In the genomic region with DNA sequence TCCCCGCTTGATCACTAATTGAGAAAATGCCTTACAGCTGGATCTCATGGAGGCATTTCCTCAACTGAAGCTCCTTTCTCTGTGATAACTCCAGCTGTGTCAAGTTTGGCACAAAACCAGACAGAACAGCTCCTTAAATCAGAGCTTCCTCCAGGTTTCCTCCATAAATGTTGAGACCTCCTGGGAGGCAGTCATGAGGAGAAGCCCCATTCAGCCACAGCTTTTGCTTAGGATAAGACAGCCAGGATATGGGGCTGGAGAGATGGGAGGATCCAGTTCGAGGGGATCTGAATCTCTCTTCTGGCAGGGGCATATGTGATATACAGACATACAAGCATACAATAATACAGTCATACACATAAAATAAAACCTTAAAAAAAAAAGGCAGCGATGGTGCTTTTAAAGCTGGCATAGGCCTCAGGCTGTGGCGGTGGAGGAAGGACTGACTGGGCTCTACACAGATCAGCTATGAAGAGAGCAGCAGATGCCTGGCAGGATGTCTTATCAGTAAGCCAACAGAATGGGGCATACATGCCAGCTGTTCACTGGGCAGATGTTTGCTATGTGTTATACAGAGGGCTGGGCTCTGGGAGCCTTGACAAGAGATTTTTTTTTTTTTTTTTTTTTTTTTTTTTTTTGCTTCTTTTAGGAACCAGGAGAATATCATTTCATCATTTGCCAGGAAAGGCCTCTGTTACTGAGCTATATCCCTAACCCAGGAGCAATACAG, we compare ENCODE assay signal across 17 mouse cellular contexts. TPM values are rescaled to one million over a fixed set of nuclear protein-coding genes. Genes with fewer than 3 reads are reported as not detected.
DNase-seq lines count a peak whose midpoint lies in the region; ATAC-seq and TF ChIP-seq lines count a peak whose summit lies in the region.
"Had no signal": no experiment of that assay in that cellular context is flagged by ENCODE, and none has a peak within 500 bp of the region (broad histone marks: within the 10 kb centered on the region; RNA-seq: fewer than 3 reads in every experiment).

No protein-coding gene starts in this region.

- H3K4me2 ChIP-seq in forebrain, embryonic 11.5 days (ENCODE audit: low read depth, low read length, severe bottlenecking) = no peak overlapping the region
- no peak overlapping the region for H3K4me2 ChIP-seq in forebrain, embryonic 13.5 days
- H3K4me2 ChIP-seq in midbrain, embryonic 14.5 days (ENCODE audit: low read length) = no peak overlapping the region
- H3K4me2 ChIP-seq in midbrain, embryonic 15.5 days = no peak overlapping the region
- no peak overlapping the region for H3K4me2 ChIP-seq in limb, embryonic 14.5 days (replicated peaks; ENCODE audit: low read depth, low read length, severe bottlenecking)
- no peak overlapping the region for H3K4me2 ChIP-seq in stomach, embryonic 15.5 days
- H3K4me2 ChIP-seq: embryonic facial prominence, embryonic 12.5 days had no signal

- H3K9ac ChIP-seq in forebrain, embryonic 11.5 days (ENCODE audit: low read length) = no peak overlapping the region
- H3K9ac ChIP-seq in forebrain, embryonic 13.5 days = no peak overlapping the region
- no peak overlapping the region for H3K9ac ChIP-seq in midbrain, embryonic 14.5 days (replicated peaks; ENCODE audit: low read length)
- no peak overlapping the region for H3K9ac ChIP-seq in midbrain, embryonic 15.5 days
- H3K9ac ChIP-seq in limb, embryonic 14.5 days (ENCODE audit: low read depth, low read length, severe bottlenecking) = no peak overlapping the region
- H3K9ac ChIP-seq in stomach, embryonic 15.5 days = no peak overlapping the region
- H3K9ac ChIP-seq: embryonic facial prominence, embryonic 12.5 days had no signal

- no peaks in the 10 kb centered on the region for H3K9me3 ChIP-seq in forebrain, embryonic 11.5 days (ENCODE audit: control insufficient read depth, low read length)
- H3K9me3 ChIP-seq in forebrain, embryonic 13.5 days (replicated peaks) = no peaks in the 10 kb centered on the region
- H3K9me3 ChIP-seq in midbrain, embryonic 14.5 days (ENCODE audit: control insufficient read depth, low read length) = no peaks in the 10 kb centered on the region
- H3K9me3 ChIP-seq in midbrain, embryonic 15.5 days = no peaks in the 10 kb centered on the region
- H3K9me3 ChIP-seq in limb, embryonic 14.5 days (ENCODE audit: control insufficient read depth, low read length) = no peaks in the 10 kb centered on the region
- H3K9me3 ChIP-seq in stomach, embryonic 15.5 days = no peaks in the 10 kb centered on the region
- H3K9me3 ChIP-seq: embryonic facial prominence, embryonic 12.5 days had no signal

- no peaks in the 10 kb centered on the region for H3K36me3 ChIP-seq in forebrain, embryonic 11.5 days (ENCODE audit: control insufficient read depth, insufficient read depth, low read length)
- no peaks in the 10 kb centered on the region for H3K36me3 ChIP-seq in forebrain, embryonic 13.5 days (ENCODE audit: poor library complexity, severe bottlenecking)
- no peaks in the 10 kb centered on the region for H3K36me3 ChIP-seq in midbrain, embryonic 14.5 days (ENCODE audit: control insufficient read depth, insufficient read depth, low read length)
- no peaks in the 10 kb centered on the region for H3K36me3 ChIP-seq in midbrain, embryonic 15.5 days (replicated peaks)
- no peaks in the 10 kb centered on the region for H3K36me3 ChIP-seq in limb, embryonic 14.5 days (ENCODE audit: control insufficient read depth, insufficient read depth, low read length)
- no peaks in the 10 kb centered on the region for H3K36me3 ChIP-seq in stomach, embryonic 15.5 days
- H3K36me3 ChIP-seq in thymus, adult 2 months (ENCODE audit: control insufficient read depth, insufficient read depth, low read length) = no peaks in the 10 kb centered on the region
- H3K36me3 ChIP-seq: embryonic facial prominence, embryonic 12.5 days had no signal

- no peak overlapping the region for H3K27ac ChIP-seq in forebrain, embryonic 11.5 days (ENCODE audit: low read depth, low read length)
- H3K27ac ChIP-seq in forebrain, embryonic 13.5 days = no peak overlapping the region
- no peak overlapping the region for H3K27ac ChIP-seq in midbrain, embryonic 14.5 days (replicated peaks; ENCODE audit: low read depth, low read length)
- no peak overlapping the region for H3K27ac ChIP-seq in midbrain, embryonic 15.5 days
- H3K27ac ChIP-seq in limb, embryonic 14.5 days (replicated peaks; ENCODE audit: low read depth, low read length) = no peak overlapping the region
- no peak overlapping the region for H3K27ac ChIP-seq in stomach, embryonic 15.5 days
- H3K27ac ChIP-seq in thymus, adult 2 months (ENCODE audit: control insufficient read depth, insufficient read depth, low read length) = no peak overlapping the region

- TF ChIP-seq POLR2A in limb, embryonic 14.5 days (IDR thresholded peaks at IDR 0.05; ENCODE audit: borderline replicate concordance, extremely low read depth, insufficient read depth, insufficient read length) = no peak
- TF ChIP-seq POLR2A in thymus, adult 2 months (IDR thresholded peaks at IDR 0.05; ENCODE audit: control insufficient read depth, extremely low read depth, insufficient read depth, low read length, poor library complexity) = no peak

- no peak overlapping the region for H3K4me3 ChIP-seq in forebrain, embryonic 11.5 days (ENCODE audit: low read depth, low read length)
- H3K4me3 ChIP-seq in forebrain, embryonic 13.5 days = no peak overlapping the region
- H3K4me3 ChIP-seq in midbrain, embryonic 14.5 days (replicated peaks; ENCODE audit: low read depth, low read length) = no peak overlapping the region
- no peak overlapping the region for H3K4me3 ChIP-seq in midbrain, embryonic 15.5 days
- H3K4me3 ChIP-seq in limb, embryonic 14.5 days (replicated peaks; ENCODE audit: low read length) = no peak overlapping the region
- H3K4me3 ChIP-seq in stomach, embryonic 15.5 days (replicated peaks) = no peak overlapping the region
- H3K4me3 ChIP-seq in thymus, adult 2 months (ENCODE audit: control insufficient read depth, insufficient read depth, low read length) = no peak overlapping the region
- H3K4me3 ChIP-seq: embryonic facial prominence, embryonic 12.5 days; myocyte had no signal

- DNase-seq in forebrain, embryonic 11.5 days (ENCODE audit: low spot score) = peak; percentile 44
- DNase-seq in midbrain, embryonic 14.5 days = peak; percentile 30
- DNase-seq in limb, embryonic 14.5 days (ENCODE audit: low spot score) = peak; percentile 61
- no peak for DNase-seq in layer of hippocampus, postnatal 36 days
- DNase-seq in thymus, adult 2 months = no peak
- DNase-seq: adrenal gland, postnatal 10 days; cerebellum, adult 18-20 months; kidney, adult 9 months; retina, postnatal 1 day; thymus, postnatal 14 days had no signal

- WGBS in forebrain, embryonic 11.5 days = 75% methylated on average over 4 of the region's 4 CpGs
- WGBS in forebrain, embryonic 13.5 days = 71% methylated on average over 4 of the region's 4 CpGs
- 73% methylated on average over 4 of the region's 4 CpGs for WGBS in midbrain, embryonic 14.5 days
- WGBS in midbrain, embryonic 15.5 days = 74% methylated on average over 4 of the region's 4 CpGs
- 51% methylated on average over 3 of the region's 4 CpGs for WGBS in limb, embryonic 14.5 days
- WGBS in stomach, embryonic 15.5 days = 63% methylated on average over 4 of the region's 4 CpGs
- WGBS in thymus, adult 2 months = 86% methylated on average over 4 of the region's 4 CpGs

- peaks cover 3% of the 10 kb centered on the region; the same call in 1 of the 2 replicates for H3K4me1 ChIP-seq in forebrain, embryonic 11.5 days (replicated peaks; ENCODE audit: control insufficient read depth, insufficient read depth, low read length)
- H3K4me1 ChIP-seq in forebrain, embryonic 13.5 days = peaks cover 21% of the 10 kb centered on the region
- H3K4me1 ChIP-seq in midbrain, embryonic 14.5 days (ENCODE audit: control insufficient read depth, insufficient read depth, low read length) = 0 out of 2 replicates have a peak, but pooled peaks cover 5% of the 10 kb centered on the region
- no peaks in the 10 kb centered on the region; the same call in 1 of the 2 replicates for H3K4me1 ChIP-seq in midbrain, embryonic 15.5 days
- peaks cover 16% of the 10 kb centered on the region for H3K4me1 ChIP-seq in limb, embryonic 14.5 days (ENCODE audit: control insufficient read depth, insufficient read depth, low read length)
- peaks cover 12% of the 10 kb centered on the region for H3K4me1 ChIP-seq in stomach, embryonic 15.5 days
- no peaks in the 10 kb centered on the region for H3K4me1 ChIP-seq in thymus, adult 2 months (replicated peaks; ENCODE audit: control insufficient read depth, insufficient read depth, low read length)
- H3K4me1 ChIP-seq: embryonic facial prominence, embryonic 12.5 days had no signal

- no peak for ATAC-seq in forebrain, embryonic 11.5 days (replicated peaks; ENCODE audit: low FRiP score)
- no peak for ATAC-seq in forebrain, embryonic 13.5 days
- ATAC-seq in midbrain, embryonic 14.5 days (ENCODE audit: low FRiP score, low TSS enrichment) = no peak
- ATAC-seq in midbrain, embryonic 15.5 days (replicated peaks) = no peak
- peak; percentile 53; the same call in 1 of the 2 replicates for ATAC-seq in limb, embryonic 14.5 days (ENCODE audit: low FRiP score, low read depth)
- ATAC-seq in stomach, embryonic 15.5 days (ENCODE audit: insufficient read depth, low FRiP score, low read depth) = peak; percentile 71; the same call in 1 of the 2 replicates
- ATAC-seq: lung, postnatal 0 days had no signal

- H3K27me3 ChIP-seq in forebrain, embryonic 11.5 days (ENCODE audit: control insufficient read depth, insufficient read depth, low read length) = no peaks in the 10 kb centered on the region
- peaks cover 8% of the 10 kb centered on the region; the same call in 1 of the 2 replicates for H3K27me3 ChIP-seq in forebrain, embryonic 13.5 days
- H3K27me3 ChIP-seq in midbrain, embryonic 14.5 days (ENCODE audit: control insufficient read depth, insufficient read depth, low read length) = no peaks in the 10 kb centered on the region
- H3K27me3 ChIP-seq in midbrain, embryonic 15.5 days (replicated peaks) = no peaks in the 10 kb centered on the region
- H3K27me3 ChIP-seq in limb, embryonic 14.5 days (ENCODE audit: control insufficient read depth, insufficient read depth, low read length) = no peaks in the 10 kb centered on the region
- no peaks in the 10 kb centered on the region for H3K27me3 ChIP-seq in stomach, embryonic 15.5 days (replicated peaks)
- H3K27me3 ChIP-seq in thymus, adult 2 months (ENCODE audit: control insufficient read depth, insufficient read depth, low read length) = no peaks in the 10 kb centered on the region
- H3K27me3 ChIP-seq: embryonic facial prominence, embryonic 12.5 days had no signal

- no peak for TF ChIP-seq CTCF in thymus, adult 2 months (IDR thresholded peaks at IDR 0.05; ENCODE audit: borderline replicate concordance, control insufficient read depth, extremely low read depth, insufficient read depth, low read length, poor library complexity)

RNA-seq across cellular contexts. Expression of gene 1700013F07Rik, which starts 25.0 kb away (rescaled TPM):
- polyA plus RNA-seq in forebrain, embryonic 11.5 days (2014; fragmentation: Nextera tagmentation; extraction: Ambion mirVana) = 0.63 and 0.68 TPM in 2 replicates
- 0.92 and 1.1 TPM in 2 replicates for polyA plus RNA-seq in forebrain, embryonic 13.5 days (2015; fragmentation: Nextera tagmentation; extraction: Ambion mirVana)
- polyA plus RNA-seq in midbrain, embryonic 14.5 days (2014; fragmentation: Nextera tagmentation; extraction: Ambion mirVana) = 1.6 and 1.9 TPM in 2 replicates
- polyA plus RNA-seq in midbrain, embryonic 15.5 days (2015; fragmentation: Nextera tagmentation; extraction: Ambion mirVana) = 2.8 and 3.5 TPM in 2 replicates
- polyA plus RNA-seq in limb, embryonic 14.5 days (2012; rRNA removed) = 0.13 and 0.27 TPM in 2 replicates
- 0.30 TPM in 1 of 2 replicates, not detected in the other for polyA plus RNA-seq in limb, embryonic 14.5 days (2014; fragmentation: Nextera tagmentation; extraction: Ambion mirVana)
- 0.41 and 0.46 TPM in 2 replicates for polyA plus RNA-seq in stomach, embryonic 15.5 days (2015; fragmentation: Nextera tagmentation; extraction: Ambion mirVana)
- 1 to 10 TPM; 2.4 to 2.9 TPM for total RNA-seq in layer of hippocampus, postnatal 36 days (2021)
- polyA plus RNA-seq in thymus, adult 2 months (2012; rRNA removed) = 0.16 TPM in 1 of 2 replicates, not detected in the other
- polyA plus RNA-seq: heart, embryonic 14.5 days had no signal

RNA-seq across cellular contexts. Expression of gene 5330417C22Rik, which starts 27.4 kb away (rescaled TPM):
- polyA plus RNA-seq in forebrain, embryonic 11.5 days (2014; fragmentation: Nextera tagmentation; extraction: Ambion mirVana) = 2.2 and 2.8 TPM in 2 replicates
- polyA plus RNA-seq in forebrain, embryonic 13.5 days (2015; fragmentation: Nextera tagmentation; extraction: Ambion mirVana) = 4.3 and 6.4 TPM in 2 replicates
- 18.8 and 21.8 TPM in 2 replicates for polyA plus RNA-seq in midbrain, embryonic 14.5 days (2014; fragmentation: Nextera tagmentation; extraction: Ambion mirVana)
- polyA plus RNA-seq in midbrain, embryonic 15.5 days (2015; fragmentation: Nextera tagmentation; extraction: Ambion mirVana) = 18.9 and 19.4 TPM in 2 replicates
- 0.39 and 0.42 TPM in 2 replicates for polyA plus RNA-seq in limb, embryonic 14.5 days (2012; rRNA removed)
- 0.82 and 0.83 TPM in 2 replicates for polyA plus RNA-seq in limb, embryonic 14.5 days (2014; fragmentation: Nextera tagmentation; extraction: Ambion mirVana)
- 33.7 and 45.1 TPM in 2 replicates for polyA plus RNA-seq in stomach, embryonic 15.5 days (2015; fragmentation: Nextera tagmentation; extraction: Ambion mirVana)
- total RNA-seq in layer of hippocampus, postnatal 36 days (2021) = 10 to 100 TPM; 26.1 to 29.7 TPM
- 1.7 and 1.8 TPM in 2 replicates for polyA plus RNA-seq in thymus, adult 2 months (2012; rRNA removed)

RNA-seq across cellular contexts. Expression of gene Tmem167b, which starts 53.4 kb away (rescaled TPM):
- 49.4 and 53.3 TPM in 2 replicates for polyA plus RNA-seq in forebrain, embryonic 11.5 days (2014; fragmentation: Nextera tagmentation; extraction: Ambion mirVana)
- 59.5 and 61.9 TPM in 2 replicates for polyA plus RNA-seq in forebrain, embryonic 13.5 days (2015; fragmentation: Nextera tagmentation; extraction: Ambion mirVana)
- 45.5 and 63.0 TPM in 2 replicates for polyA plus RNA-seq in midbrain, embryonic 14.5 days (2014; fragmentation: Nextera tagmentation; extraction: Ambion mirVana)
- polyA plus RNA-seq in midbrain, embryonic 15.5 days (2015; fragmentation: Nextera tagmentation; extraction: Ambion mirVana) = 56.1 TPM in 2 replicates
- polyA plus RNA-seq in limb, embryonic 14.5 days (2012; rRNA removed) = 10.8 and 14.8 TPM in 2 replicates
- 43.9 and 48.2 TPM in 2 replicates for polyA plus RNA-seq in limb, embryonic 14.5 days (2014; fragmentation: Nextera tagmentation; extraction: Ambion mirVana)
- polyA plus RNA-seq in stomach, embryonic 15.5 days (2015; fragmentation: Nextera tagmentation; extraction: Ambion mirVana) = 38.3 and 40.0 TPM in 2 replicates
- 10 to 100 TPM; 51.2 to 54.0 TPM for total RNA-seq in layer of hippocampus, postnatal 36 days (2021)
- 5.2 TPM in 2 replicates for polyA plus RNA-seq in thymus, adult 2 months (2012; rRNA removed)

Comparison
In these comparisons a context has a peak if more than half of its experiments do, and no peak if none do; other contexts are left out.
1. ATAC-seq: peak in limb, embryonic 14.5 days (single experiment) and stomach, embryonic 15.5 days (single experiment); none in forebrain, embryonic 11.5 days (single experiment), forebrain, embryonic 13.5 days (single experiment), midbrain, embryonic 14.5 days (single experiment) and midbrain, embryonic 15.5 days (single experiment).
2. DNase-seq: peak in forebrain, embryonic 11.5 days (single experiment), midbrain, embryonic 14.5 days (single experiment) and limb, embryonic 14.5 days (single experiment); none in layer of hippocampus, postnatal 36 days (0 of 2) and thymus, adult 2 months (single experiment).